Mouse (Mus musculus) ES-CJ7 (cell line): ENCODE measurements around the gene Scgb2b24.
A peak's percentile ranks its signal among the peaks of the same experiment; 100 is the strongest.

Experiments used
- DNase-seq: peaks from one replicate; pipeline ENCODE4 v3.0.0; 2011; ENCODE audit warnings: low read depth, low spot score

Scgb2b24 gene

GRCm38 (mm10) chr7:33739212-33739611, at the start of gene Scgb2b24:
Gene Scgb2b24, minus strand, starts transcription at chr7:33739312.
- no peak for DNase-seq

- DNase-seq = no peak
Observed at GRCm38 (mm10) chr7:33743499-33743898, 4.4 kb upstream of the Scgb2b24 start, which contains the start of gene Scgb1b24. Gene Scgb1b24, plus strand, starts transcription at chr7:33743799.

GRCm38 (mm10) chr7:33689864-33690263, 49.2 kb downstream of the Scgb2b24 start:
- peak; percentile 10 for DNase-seq
